Mouse (Mus musculus) v-Abl transformed pro-B cells (cell line): ENCODE measurements around the gene Rhno1.

Experiments
- in situ Hi-C, 2 experiments: fragments of 400-800 bp; cut with MboI; formaldehyde crosslinking; loops; one replicate each; pipeline ENCODE4 v1.15.1; 2025; ENCODE audit not compliant: unreplicated experiment in 2 of 2

The Rhno1 gene

DNA sequence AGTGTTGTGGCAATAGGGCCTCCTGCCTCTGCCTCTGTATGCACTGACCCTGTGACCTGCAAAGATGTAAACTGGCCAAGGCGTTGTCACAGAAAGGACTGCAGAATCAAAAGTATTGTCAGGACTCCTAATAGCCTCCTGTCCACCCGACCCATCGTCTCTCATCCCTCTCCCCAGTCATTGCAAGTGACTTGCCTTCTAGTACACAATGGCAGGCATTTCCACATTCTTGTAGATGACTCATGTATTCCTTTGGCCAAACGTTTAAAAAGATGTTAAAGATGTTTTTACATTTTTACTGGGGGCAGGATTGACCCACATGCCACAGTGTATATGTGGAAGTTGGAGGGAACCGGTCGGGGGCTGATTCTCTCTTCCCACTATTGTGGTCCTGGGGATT is 2.0 kb upstream of the Rhno1 start:
- in situ Hi-C loops = loop anchor here (5.0 to 25.0 kb wide), 3 partner anchors 48 to 1227 kb away; no protein-coding TSS in a partner anchor

DNA sequence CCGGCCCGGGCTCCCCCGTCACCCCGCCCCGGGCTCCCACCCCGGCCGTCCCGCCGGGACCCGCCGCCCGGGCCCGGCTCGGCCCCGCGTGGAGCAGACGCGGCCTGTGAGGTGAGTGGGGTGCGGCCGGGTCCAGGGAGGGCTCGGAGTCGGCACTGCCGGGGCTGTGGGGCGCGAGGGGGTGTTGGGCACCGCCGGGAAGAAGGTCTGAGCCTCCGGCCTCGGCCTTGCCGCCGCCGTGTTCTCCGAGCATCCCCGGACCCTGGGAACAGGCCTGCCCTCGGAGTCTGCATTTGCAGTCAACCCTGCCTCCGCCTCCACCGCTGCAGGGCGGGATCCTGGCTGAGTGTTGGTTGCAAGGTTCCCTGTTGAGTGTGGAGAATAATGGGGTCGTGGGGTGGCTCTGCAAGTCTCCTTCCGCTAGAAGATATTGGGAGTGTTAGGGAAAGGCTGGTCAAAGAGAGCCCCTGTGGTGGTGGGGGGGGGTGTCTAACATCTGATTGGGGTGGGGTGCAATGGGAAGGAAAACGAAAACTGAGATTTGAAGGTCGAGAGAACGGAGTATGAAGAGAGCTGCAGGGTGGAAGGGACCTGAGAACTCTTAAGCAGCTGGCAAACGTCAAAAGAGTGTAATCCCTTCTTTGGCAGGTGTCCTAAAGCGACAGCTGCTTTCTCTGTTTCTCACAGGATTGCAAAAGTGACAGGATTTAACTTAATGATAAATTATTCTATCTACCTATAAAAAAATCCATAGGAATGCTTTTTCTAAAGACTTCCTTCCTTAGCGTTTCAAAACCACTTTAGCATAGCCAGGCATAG is 505 bp upstream of the Rhno1 start:
- in situ Hi-C loops = loop anchor here (5.0 to 25.0 kb wide), 3 partner anchors 49 to 1226 kb away; no protein-coding TSS in a partner anchor

DNA sequence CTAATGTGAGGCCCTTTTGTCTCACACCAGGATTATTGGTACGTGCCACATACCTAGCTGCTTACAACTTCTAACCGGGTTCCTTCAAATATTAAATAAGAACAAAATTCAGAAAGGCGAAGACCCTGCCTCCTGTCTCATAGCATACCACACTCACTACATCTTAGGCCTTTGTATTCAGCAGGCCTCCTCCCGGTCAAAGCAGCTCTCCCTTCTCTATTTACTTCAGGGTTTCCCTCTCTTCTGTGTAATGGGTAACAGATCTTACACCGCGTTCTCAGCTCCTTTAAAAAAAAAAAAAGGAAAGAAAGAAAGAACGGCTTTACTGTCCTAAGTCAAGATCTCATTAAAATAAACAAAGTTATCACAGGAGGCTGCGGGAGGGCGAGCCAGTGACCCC is 810 bp downstream of the Rhno1 start:
- in situ Hi-C loops = loop anchor here (5.0 to 25.0 kb wide), 3 partner anchors 50 to 1225 kb away; no protein-coding TSS in a partner anchor

DNA sequence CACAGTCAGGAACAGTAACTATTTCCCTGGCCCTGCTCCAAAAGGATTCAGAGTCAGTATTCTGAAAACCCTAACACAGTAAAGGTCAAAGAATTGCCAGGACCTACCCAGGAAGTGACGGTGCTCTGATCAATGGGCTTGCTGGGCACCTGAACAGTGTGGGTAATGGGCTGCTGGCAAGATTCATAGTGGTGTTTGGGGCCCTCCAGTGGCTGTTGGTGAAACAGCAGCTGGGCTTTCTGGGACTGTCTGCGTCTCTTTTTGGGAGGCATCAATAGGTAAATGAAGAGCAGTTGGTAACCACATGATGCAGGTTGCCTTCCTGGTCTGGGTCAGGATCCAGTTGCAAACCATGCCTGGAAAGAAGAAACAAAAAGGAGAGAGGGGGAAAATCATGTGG is 3.7 kb downstream of the Rhno1 start:
- in situ Hi-C loops = loop anchor here (5.0 to 25.0 kb wide), 3 partner anchors 37 to 1222 kb away; no protein-coding TSS in a partner anchor

DNA sequence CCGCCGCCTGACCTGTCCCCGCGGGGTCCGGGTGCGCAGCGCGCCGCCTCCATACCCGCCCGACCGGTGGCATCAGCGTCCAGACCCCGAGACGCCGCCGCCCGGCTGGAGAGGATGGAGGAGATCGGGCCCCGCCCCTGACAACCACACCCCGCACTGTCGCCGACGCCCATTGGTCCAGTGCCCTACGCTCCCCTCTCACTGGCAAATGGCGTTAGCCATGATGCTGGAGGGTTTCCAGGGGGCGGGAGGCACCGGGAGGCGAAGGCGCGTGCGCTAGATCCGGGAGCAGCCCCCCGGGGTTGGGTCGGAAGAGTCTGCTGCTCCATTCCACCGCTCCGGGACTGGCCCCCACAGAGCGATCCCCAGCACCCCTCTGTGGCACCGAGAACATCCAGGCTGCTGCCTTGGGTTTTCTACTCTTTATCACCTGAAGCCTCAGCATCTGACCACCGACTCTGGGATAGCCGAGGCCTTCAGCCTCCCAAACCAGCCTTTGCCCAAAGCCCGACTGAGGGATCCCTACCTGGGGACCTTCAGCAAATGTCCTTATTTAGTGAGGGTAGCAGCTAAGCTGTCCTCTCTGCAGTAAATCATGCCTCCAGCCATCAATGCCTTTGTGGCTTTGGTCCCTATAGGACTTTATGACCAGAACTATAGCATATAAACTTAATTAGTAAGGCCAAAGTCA is 6.8 kb downstream of the Rhno1 start, which contains the start of gene Tulp3:
Tulp3 (minus strand) TSS at position 126 of the 691 bp plus-strand sequence.
- in situ Hi-C loops = loop anchor here (5.0 to 25.0 kb wide), 3 partner anchors 34 to 1219 kb away; no protein-coding TSS in a partner anchor

DNA sequence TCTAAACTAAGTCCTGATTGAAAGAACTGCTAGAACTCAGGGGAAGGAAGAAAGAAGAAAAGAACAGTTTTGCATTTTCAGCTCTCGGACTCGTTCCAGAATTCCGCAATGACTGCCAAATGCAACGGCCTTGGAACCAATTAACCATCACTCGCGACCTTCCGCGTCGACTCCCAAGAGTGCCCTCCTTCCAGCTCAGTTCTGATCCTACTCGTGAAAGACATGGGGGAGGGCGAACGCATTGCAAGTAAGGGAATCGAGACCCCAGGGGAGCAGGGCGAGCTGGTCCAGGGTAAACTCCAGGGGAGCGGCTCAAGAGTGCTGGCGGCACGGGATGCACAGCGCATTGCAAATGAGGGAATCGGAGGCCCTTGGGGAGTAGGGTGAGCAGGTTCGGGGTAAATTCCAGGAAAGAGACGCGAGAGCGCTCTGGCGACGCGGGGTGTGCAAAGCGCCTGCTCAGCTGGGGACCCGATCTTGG is 7.5 kb downstream of the Rhno1 start:
- in situ Hi-C loops = loop anchor here (5.0 to 25.0 kb wide), 3 partner anchors 33 to 1218 kb away; no protein-coding TSS in a partner anchor

DNA sequence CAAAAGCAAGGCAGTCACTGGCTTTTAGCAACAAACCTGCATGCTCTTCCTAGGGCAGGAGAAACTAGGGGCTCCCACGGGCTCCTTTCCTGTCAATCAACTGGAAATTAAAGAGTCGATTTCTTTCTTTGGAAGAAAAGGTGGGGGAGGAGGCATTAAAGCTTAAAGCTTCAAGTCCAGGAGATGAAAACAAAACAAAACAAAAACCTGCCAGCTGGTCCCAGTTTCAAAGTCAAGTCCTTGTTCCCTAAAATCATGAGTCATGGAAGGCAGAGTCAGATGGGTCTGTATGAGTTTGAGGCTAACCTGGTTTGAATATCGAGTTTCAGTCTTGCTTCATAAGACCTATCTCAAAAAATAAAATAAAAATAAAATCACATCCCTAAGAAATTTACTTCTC is 8.6 kb downstream of the Rhno1 start:
- in situ Hi-C loops = loop anchor here in 1 of 2 experiments (25.0 kb wide), 1 partner anchor 1217 kb away; no protein-coding TSS in a partner anchor

DNA sequence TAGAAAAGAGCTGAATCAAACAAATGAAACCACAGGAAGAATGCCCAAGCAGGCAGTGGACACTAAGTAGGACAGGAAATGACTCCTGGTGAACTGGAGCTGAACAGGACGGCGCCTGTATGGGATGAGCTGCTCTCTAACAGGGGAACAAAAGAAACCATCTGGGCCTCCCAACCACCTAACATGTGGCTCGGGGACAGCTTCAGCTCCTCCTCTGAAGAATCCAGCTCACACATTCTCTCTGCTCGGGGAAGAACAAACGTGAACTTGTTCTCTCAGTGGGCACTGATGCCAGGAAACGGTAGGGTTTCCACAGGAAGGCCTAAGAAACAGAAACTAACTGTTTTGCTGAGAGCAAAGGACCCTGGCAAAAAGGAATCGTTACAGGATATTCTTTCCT is 13.0 kb downstream of the Rhno1 start:
- in situ Hi-C loops = loop anchor here in 1 of 2 experiments (25.0 kb wide), 1 partner anchor 1212 kb away; no protein-coding TSS in a partner anchor

DNA sequence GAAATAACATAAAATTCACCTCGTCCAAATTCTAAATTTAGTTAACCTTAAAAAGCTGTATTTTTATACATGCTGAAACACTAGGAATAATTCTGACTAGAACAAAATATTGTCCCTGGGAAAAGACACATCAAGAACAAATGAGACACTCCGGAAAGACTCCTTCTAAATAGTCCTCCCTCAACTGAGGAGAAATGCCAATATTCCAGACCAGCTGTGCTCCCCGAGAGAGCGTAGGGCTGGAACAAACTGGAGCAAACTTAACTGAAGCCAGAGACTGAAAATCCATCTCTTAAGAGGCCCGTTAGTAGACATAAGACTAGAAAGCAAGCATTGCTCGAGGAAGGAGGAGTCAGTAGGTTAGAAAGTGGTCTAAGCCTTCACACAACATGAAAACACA is 15.9 kb downstream of the Rhno1 start:
- in situ Hi-C loops = no loop called here

DNA sequence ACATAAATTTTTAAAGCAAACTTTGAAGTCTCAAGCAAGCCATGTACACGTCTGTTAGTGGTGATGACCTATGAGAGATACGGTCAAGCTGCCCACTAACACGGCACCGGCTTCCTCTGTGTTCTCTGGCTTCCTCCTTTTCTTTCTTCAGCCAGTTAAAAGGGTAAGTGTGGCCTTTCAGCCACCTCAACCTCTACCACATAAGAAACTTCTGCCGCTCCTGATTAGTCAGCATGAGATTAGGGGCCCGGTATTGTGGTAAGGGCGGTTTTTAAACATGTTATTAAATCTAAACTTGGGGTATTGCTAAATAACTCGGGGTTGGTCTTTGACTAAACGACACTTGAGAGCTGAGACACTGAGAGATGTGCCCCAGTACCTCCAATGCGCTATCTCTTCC is 17.1 kb downstream of the Rhno1 start:
- in situ Hi-C loops = no loop called here

DNA sequence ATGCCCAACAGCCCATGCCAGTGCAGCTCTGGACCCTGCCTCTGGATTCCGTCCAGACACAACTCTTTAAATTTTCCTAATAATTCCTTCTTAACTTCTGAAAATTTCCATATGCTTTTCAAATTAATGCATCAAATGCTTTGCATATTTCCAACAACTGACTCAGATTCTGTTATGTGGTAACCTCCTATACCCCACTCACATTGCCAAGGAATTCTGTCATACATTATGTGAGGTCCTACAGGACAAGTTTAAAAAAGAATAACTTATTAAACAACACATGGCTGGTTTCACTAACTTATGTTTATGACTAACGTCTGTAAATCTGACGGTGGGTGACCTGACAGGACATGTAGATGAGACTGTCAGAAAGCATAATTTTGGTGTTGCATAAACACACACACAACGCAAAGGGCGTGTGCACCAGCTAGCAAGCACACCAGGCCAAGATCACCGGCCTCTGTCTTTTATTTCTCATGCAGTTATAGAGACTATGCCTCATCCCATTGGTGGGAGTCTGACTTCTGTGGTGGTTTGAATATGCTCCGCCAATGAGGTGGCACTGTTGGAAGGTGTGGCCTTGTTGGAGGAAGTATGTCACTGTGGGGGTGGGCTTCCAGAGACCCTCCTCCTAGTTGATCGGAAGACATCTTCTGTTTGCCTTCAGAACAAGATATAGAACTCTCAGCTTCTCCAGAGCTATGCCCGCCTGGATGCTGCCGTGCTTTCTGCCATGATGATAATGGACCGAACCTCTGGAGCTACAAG is 20.6 kb downstream of the Rhno1 start:
- in situ Hi-C loops = no loop called here

DNA sequence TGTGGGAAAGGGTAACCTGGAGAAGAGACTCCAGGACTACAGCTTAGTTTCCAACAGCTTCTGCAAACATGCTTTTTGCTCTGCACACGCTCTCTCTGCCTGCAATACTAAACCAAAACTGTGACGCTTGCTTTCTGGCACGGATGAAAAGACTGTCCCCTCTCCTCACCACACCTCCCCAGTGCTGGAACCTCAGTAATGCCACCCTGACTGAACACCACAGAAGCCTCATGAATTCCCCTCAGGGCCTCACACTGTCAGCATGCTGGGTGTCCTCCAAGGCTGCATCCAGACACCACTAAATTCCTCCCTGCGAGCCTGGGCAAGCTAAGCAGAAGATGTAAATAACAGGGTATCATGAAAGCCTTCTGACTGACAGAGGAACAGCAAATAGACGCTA is 23.8 kb downstream of the Rhno1 start:
- in situ Hi-C loops = no loop called here

DNA sequence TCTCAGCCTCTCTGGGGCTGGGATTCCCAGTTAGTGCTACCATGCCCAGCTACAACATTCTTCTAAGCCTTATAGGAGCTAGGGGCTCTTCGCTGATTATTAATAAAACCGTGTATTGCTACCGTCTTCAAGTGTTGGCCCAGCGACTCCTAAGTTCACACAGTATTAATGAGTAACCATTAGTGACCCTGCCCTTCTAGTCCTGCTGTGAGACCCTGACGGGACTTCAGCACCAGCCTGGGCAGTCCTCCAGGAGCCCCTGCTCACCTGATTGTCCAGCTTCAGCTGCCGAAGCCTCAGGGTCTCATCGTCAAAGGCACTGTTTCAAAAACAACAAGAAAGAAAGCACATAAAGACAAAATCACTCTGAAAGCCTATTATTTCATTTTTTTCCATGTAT is 25.2 kb downstream of the Rhno1 start:
- in situ Hi-C loops = no loop called here

DNA sequence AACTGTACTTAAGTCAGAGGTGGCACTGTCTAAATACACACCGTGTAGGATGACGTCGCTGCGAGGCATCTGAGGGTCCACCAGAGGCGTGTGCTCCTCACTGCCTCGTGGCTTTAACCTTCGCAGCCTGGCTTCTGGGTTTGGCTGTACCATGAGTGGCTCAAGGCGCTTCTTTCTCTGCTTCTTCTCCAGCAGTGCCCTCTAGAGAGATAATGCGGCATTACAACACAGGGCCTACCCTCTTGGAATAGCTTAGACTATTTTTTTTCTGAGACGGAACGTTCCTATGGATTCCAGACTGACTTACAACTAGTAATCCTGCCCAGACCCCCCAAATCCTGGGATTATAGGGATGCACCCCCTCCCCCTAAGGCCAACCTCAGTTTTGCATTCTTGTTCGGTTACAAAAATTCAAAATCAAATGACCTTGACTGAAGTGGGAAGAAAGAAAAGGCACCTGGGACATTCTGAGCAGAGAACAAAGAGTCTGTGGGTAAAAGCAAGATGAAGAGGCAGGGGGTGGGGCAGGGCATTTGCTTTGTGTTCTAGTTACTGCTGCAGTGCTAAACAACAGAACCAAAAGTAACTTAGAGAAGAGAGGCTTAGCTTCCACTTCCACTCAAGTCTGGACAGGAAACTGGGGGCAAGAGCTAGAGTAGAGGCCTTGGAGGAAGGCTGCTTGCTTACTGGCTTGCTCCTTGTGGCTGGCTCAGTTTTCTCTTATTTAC is 28.1 kb downstream of the Rhno1 start:
- in situ Hi-C loops = no loop called here

DNA sequence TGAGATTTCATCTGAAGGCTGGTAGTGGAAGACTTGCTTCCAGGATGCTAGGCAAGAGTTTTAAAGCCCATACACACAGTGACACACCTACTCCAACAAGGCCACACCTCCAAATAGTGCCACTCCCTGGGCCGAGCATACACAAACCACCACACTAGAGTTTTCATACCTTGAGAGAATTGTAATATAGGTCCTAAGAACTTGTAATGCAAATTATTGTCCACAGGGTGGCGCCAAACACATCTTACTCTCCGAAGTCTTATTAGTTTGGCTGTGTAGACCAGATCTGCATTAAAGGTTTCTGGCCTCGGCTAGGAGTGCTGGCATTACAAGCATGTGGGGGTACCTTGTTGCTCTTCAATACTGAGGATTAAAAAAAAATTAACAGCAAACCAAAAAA is 44.4 kb downstream of the Rhno1 start:
- in situ Hi-C loops = loop anchor here (5.0 to 25.0 kb wide), 5 partner anchors 39 to 781 kb away; partner anchors contain the start of gene Tulp3 (in 1 of the 2)

DNA sequence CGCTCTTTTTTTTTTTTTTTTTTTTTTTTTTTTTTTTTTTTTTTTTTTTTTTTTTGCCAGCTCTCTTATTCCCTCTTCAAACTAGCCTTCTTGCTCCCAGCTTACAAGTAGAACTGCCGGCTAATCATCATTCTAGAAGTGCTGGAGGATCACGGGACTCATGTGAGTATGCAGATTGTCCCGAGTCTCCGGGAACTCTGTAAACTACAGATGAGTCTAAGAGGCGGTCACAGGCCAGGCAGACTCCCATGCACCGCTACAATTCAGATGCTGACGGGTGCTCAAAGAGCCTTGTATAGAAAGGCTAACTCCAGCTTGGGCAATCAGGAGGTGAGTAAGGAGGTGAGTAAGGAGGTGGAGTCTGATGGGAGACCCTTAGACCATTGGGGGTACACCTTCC is 47.1 kb downstream of the Rhno1 start:
- in situ Hi-C loops = loop anchor here (5.0 to 25.0 kb wide), 5 partner anchors 42 to 778 kb away; partner anchors contain the start of gene Tulp3 (in 1 of the 2)

DNA sequence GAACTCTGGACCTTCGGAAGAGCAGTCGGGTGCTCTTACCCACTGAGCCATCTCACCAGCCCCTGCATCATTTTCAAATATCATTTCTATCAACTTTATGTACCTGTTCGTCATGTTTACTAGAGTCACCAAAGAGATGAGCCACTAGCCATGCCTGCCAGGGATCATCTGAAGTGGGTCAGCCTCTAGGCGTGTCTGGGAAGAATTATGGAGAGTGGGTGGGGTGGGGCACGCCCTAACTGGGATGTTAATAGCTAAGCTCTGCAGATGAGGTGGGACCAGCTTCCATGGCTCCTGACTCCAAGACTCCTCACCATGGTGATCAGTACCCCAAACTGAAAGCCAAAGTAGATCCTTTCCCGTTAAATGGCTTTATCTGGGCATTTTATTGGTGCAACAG is 47.9 kb downstream of the Rhno1 start:
- in situ Hi-C loops = loop anchor here (5.0 to 25.0 kb wide), 5 partner anchors 43 to 777 kb away; partner anchors contain the start of gene Tulp3 (in 1 of the 2)

DNA sequence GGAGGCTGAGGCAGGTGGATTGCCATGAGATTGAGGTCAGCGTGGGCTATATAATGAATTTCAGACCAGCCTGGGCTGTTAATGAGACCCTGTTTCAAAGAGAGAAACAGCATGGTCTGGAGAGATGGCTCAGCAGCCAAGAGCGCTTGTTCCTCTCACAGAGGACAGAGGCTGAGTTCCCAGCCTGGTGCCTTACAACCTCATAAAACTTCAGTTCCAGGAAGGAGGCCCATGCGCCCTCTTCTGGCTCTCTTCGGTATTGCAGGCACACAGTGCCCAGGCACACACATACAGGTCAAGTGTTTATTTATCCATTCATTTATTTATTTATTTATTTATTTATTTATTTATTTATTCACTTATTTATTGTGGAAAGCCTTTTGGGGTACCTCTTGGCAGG is 54.4 kb downstream of the Rhno1 start:
- in situ Hi-C loops = loop anchor here in 1 of 2 experiments (25.0 kb wide), 1 partner anchor 771 kb away; no protein-coding TSS in a partner anchor
